Mouse (Mus musculus): ENCODE measurements around the gene Nudt17. TPM values are rescaled to one million over a fixed set of nuclear protein-coding genes. Genes with fewer than 3 reads are reported as not detected.
"Not testable (repeated sequence)": the region's sequence is repeated elsewhere in the genome, so short reads cannot be mapped to it uniquely, and the experiment has no call there.

Nudt17 gene
- polyA plus RNA-seq, 1 experiment from 2014 or later = 10.8 TPM

- H3K4me2 ChIP-seq (ENCODE audit: low read depth, severe bottlenecking) = no peak overlapping the region
- WGBS = 24% methylated on average over 8 of the region's 8 CpGs
Measured at GRCm38 (mm10) chr3:96674442-96674841, 33.9 kb downstream of the Nudt17 start.

GRCm38 (mm10) chr3:96673514-96673913 lies 34.8 kb downstream of the Nudt17 start:
- Histone ChIP-seq H3K27me3 (ENCODE audit: control insufficient read depth, insufficient read depth, low read length) (no peaks in the 10 kb centered on the region), H3K4me2 (ENCODE audit: low read depth, severe bottlenecking) (no peak overlapping the region), H3K4me1 (ENCODE audit: control insufficient read depth, insufficient read depth, low read length) (0 out of 2 replicates have a peak, but pooled peaks cover 2% of the 10 kb centered on the region), H3K4me3 (ENCODE audit: low read depth, low read length) (no peak overlapping the region), H3K9me3 (ENCODE audit: control insufficient read depth, low read length) (no peaks in the 10 kb centered on the region), H3K9ac (ENCODE audit: low read length) (no peak overlapping the region), H3K27ac (replicated peaks; ENCODE audit: low read depth, low read length) (no peak overlapping the region), H3K36me3 (ENCODE audit: control insufficient read depth, insufficient read depth, low read length) (no peaks in the 10 kb centered on the region)
- DNase-seq (ENCODE audit: low spot score) (no peak), ATAC-seq (ENCODE audit: insufficient number of reproducible peaks, low FRiP score, low TSS enrichment, low read depth) (no peak)
- 69% methylated on average over 4 of the region's 4 CpGs for WGBS

More at GRCm38 (mm10) chr3:96674442-96674841, 33.9 kb downstream of the Nudt17 start:
- Histone ChIP-seq H3K27ac (replicated peaks; ENCODE audit: low read depth, low read length) (no peak overlapping the region), H3K4me1 (ENCODE audit: control insufficient read depth, insufficient read depth, low read length) (0 out of 2 replicates have a peak, but pooled peaks cover 2% of the 10 kb centered on the region), H3K27me3 (ENCODE audit: control insufficient read depth, insufficient read depth, low read length) (no peaks in the 10 kb centered on the region), H3K36me3 (ENCODE audit: control insufficient read depth, insufficient read depth, low read length) (no peaks in the 10 kb centered on the region), H3K9me3 (ENCODE audit: control insufficient read depth, low read length) (no peaks in the 10 kb centered on the region), H3K4me3 (ENCODE audit: low read depth, low read length) (no peak overlapping the region), H3K9ac (ENCODE audit: low read length) (no peak overlapping the region)
- ATAC-seq (ENCODE audit: insufficient number of reproducible peaks, low FRiP score, low TSS enrichment, low read depth) (peak; percentile 17; the same call in 1 of the 2 replicates), DNase-seq (ENCODE audit: low spot score) (peak; percentile 64)

GRCm38 (mm10) chr3:96671519-96671918 lies 36.8 kb downstream of the Nudt17 start:
- ATAC-seq (ENCODE audit: insufficient number of reproducible peaks, low FRiP score, low TSS enrichment, low read depth) (no peak), DNase-seq (ENCODE audit: low spot score) (no peak)
- no peak overlapping the region for H3K4me2 ChIP-seq (ENCODE audit: low read depth, severe bottlenecking)
- 0 out of 2 replicates have a peak, but pooled peaks cover 2% of the 10 kb centered on the region for H3K4me1 ChIP-seq (ENCODE audit: control insufficient read depth, insufficient read depth, low read length)
- no peaks in the 10 kb centered on the region for H3K36me3 ChIP-seq (ENCODE audit: control insufficient read depth, insufficient read depth, low read length)
- no peaks in the 10 kb centered on the region for H3K27me3 ChIP-seq (ENCODE audit: control insufficient read depth, insufficient read depth, low read length)
- no peak overlapping the region for H3K27ac ChIP-seq (replicated peaks; ENCODE audit: low read depth, low read length)
- no peak overlapping the region for H3K4me3 ChIP-seq (ENCODE audit: low read depth, low read length)
- WGBS = 88% methylated on average over 5 of the region's 5 CpGs
- H3K9ac ChIP-seq (ENCODE audit: low read length) = no peak overlapping the region
- no peaks in the 10 kb centered on the region for H3K9me3 ChIP-seq (ENCODE audit: control insufficient read depth, low read length)

- Histone ChIP-seq H3K4me3 (ENCODE audit: low read depth, low read length) (peak within 1 kb of the TSS; percentile 16; the same call in 1 of the 2 replicates), H3K27me3 (ENCODE audit: control insufficient read depth, insufficient read depth, low read length) (no peaks in the 10 kb centered on the region), H3K9ac (ENCODE audit: low read length) (no peak within 1 kb of the TSS), H3K36me3 (ENCODE audit: control insufficient read depth, insufficient read depth, low read length) (no peaks in the 10 kb centered on the region), H3K4me2 (ENCODE audit: low read depth, severe bottlenecking) (peak within 1 kb of the TSS; percentile 43), H3K27ac (replicated peaks; ENCODE audit: low read depth, low read length) (no peak within 1 kb of the TSS), H3K9me3 (ENCODE audit: control insufficient read depth, low read length) (no peaks in the 10 kb centered on the region), H3K4me1 (ENCODE audit: control insufficient read depth, insufficient read depth, low read length) (0 out of 2 replicates have a peak, but pooled peaks cover 2% of the 10 kb centered on the region)
- 4% methylated on average over 35 of the region's 35 CpGs for WGBS
- DNase-seq (ENCODE audit: low spot score) (peak; percentile 86), ATAC-seq (ENCODE audit: insufficient number of reproducible peaks, low FRiP score, low TSS enrichment, low read depth) (peak; percentile 88)
Measured at GRCm38 (mm10) chr3:96669727-96670468, 38.5 kb downstream of the Nudt17 start, which contains the start of gene Ankrd35. Gene Ankrd35 (plus strand): TSS chr3:96670131.

- H3K4me2 ChIP-seq (ENCODE audit: low read depth, severe bottlenecking) = no peak overlapping the region
- H3K27me3 ChIP-seq (ENCODE audit: control insufficient read depth, insufficient read depth, low read length) = no peaks in the 10 kb centered on the region
- no peaks in the 10 kb centered on the region for H3K36me3 ChIP-seq (ENCODE audit: control insufficient read depth, insufficient read depth, low read length)
- ATAC-seq (ENCODE audit: insufficient number of reproducible peaks, low FRiP score, low TSS enrichment, low read depth) (no peak), DNase-seq (ENCODE audit: low spot score) (no peak)
- no peak overlapping the region for H3K9ac ChIP-seq (ENCODE audit: low read length)
- 0 out of 2 replicates have a peak, but pooled peaks cover 2% of the 10 kb centered on the region for H3K4me1 ChIP-seq (ENCODE audit: control insufficient read depth, insufficient read depth, low read length)
- no peak overlapping the region for H3K27ac ChIP-seq (replicated peaks; ENCODE audit: low read depth, low read length)
- H3K9me3 ChIP-seq (ENCODE audit: control insufficient read depth, low read length) = no peaks in the 10 kb centered on the region
- 93% methylated on average over 5 of the region's 5 CpGs for whole genome bisulfite sequencing
- no peak overlapping the region for H3K4me3 ChIP-seq (ENCODE audit: low read depth, low read length)
Measured at GRCm38 (mm10) chr3:96668424-96669067, 39.8 kb downstream of the Nudt17 start.

GRCm38 (mm10) chr3:96667316-96667715 lies 41.0 kb downstream of the Nudt17 start:
- no peak overlapping the region for H3K27ac ChIP-seq (replicated peaks; ENCODE audit: low read depth, low read length)
- ATAC-seq (ENCODE audit: insufficient number of reproducible peaks, low FRiP score, low TSS enrichment, low read depth) (no peak), DNase-seq (ENCODE audit: low spot score) (no peak)
- H3K27me3 ChIP-seq (ENCODE audit: control insufficient read depth, insufficient read depth, low read length) = no peaks in the 10 kb centered on the region
- 45% methylated on average over 1 of the region's 1 CpGs for WGBS
- H3K4me1 ChIP-seq (ENCODE audit: control insufficient read depth, insufficient read depth, low read length) = 0 out of 2 replicates have a peak, but pooled peaks cover 2% of the 10 kb centered on the region
- no peaks in the 10 kb centered on the region for H3K36me3 ChIP-seq (ENCODE audit: control insufficient read depth, insufficient read depth, low read length)
- H3K9ac ChIP-seq (ENCODE audit: low read length) = no peak overlapping the region
- H3K4me2 ChIP-seq (ENCODE audit: low read depth, severe bottlenecking) = no peak overlapping the region
- H3K4me3 ChIP-seq (ENCODE audit: low read depth, low read length) = no peak overlapping the region
- H3K9me3 ChIP-seq (ENCODE audit: control insufficient read depth, low read length) = no peaks in the 10 kb centered on the region

GRCm38 (mm10) chr3:96666916-96667315 lies 41.4 kb downstream of the Nudt17 start:
- H3K4me3 ChIP-seq (ENCODE audit: low read depth, low read length) = no peak overlapping the region
- H3K27me3 ChIP-seq (ENCODE audit: control insufficient read depth, insufficient read depth, low read length) = no peaks in the 10 kb centered on the region
- no peaks in the 10 kb centered on the region for H3K36me3 ChIP-seq (ENCODE audit: control insufficient read depth, insufficient read depth, low read length)
- 0 out of 2 replicates have a peak, but pooled peaks cover 2% of the 10 kb centered on the region for H3K4me1 ChIP-seq (ENCODE audit: control insufficient read depth, insufficient read depth, low read length)
- WGBS = 92% methylated on average over 5 of the region's 5 CpGs
- H3K9me3 ChIP-seq (ENCODE audit: control insufficient read depth, low read length) = no peaks in the 10 kb centered on the region
- DNase-seq (ENCODE audit: low spot score) = no peak
- H3K27ac ChIP-seq (replicated peaks; ENCODE audit: low read depth, low read length) = no peak overlapping the region
- H3K9ac ChIP-seq (ENCODE audit: low read length) = no peak overlapping the region
- H3K4me2 ChIP-seq (ENCODE audit: low read depth, severe bottlenecking) = no peak overlapping the region
- no peak for ATAC-seq (ENCODE audit: insufficient number of reproducible peaks, low FRiP score, low TSS enrichment, low read depth)

- H3K9ac ChIP-seq (ENCODE audit: low read length); H3K4me1 ChIP-seq (ENCODE audit: control insufficient read depth, insufficient read depth, low read length); H3K36me3 ChIP-seq (ENCODE audit: control insufficient read depth, insufficient read depth, low read length); H3K27me3 ChIP-seq (ENCODE audit: control insufficient read depth, insufficient read depth, low read length); H3K9me3 ChIP-seq (ENCODE audit: control insufficient read depth, low read length); H3K27ac ChIP-seq (replicated peaks; ENCODE audit: low read depth, low read length); DNase-seq (ENCODE audit: low spot score); H3K4me2 ChIP-seq (ENCODE audit: low read depth, severe bottlenecking); H3K4me3 ChIP-seq (ENCODE audit: low read depth, low read length); ATAC-seq (ENCODE audit: insufficient number of reproducible peaks, low FRiP score, low TSS enrichment, low read depth): not testable (repeated sequence)
- WGBS = 87% methylated on average over 7 of the region's 7 CpGs
Measured at GRCm38 (mm10) chr3:96665732-96666363, 42.5 kb downstream of the Nudt17 start.

Measured in limb, embryonic 11.5 days (tissue).